Mouse (Mus musculus): Measurements from ENCODE around the gene Gm9887. TPM values are rescaled to one million over a fixed set of nuclear protein-coding genes. Genes with fewer than 3 reads are reported as not detected.
A peak's percentile ranks its signal among the peaks of the same experiment; 100 is the strongest.

Gene Gm9887
- polyA plus RNA-seq (2015; fragmentation: Nextera tagmentation; extraction: Ambion mirVana) = 1.0 and 1.1 TPM in 2 replicates

- H3K4me1 ChIP-seq = peaks cover 31% of the 10 kb centered on the region
- no peaks in the 10 kb centered on the region for H3K9me3 ChIP-seq
- H3K27me3 ChIP-seq = no peaks in the 10 kb centered on the region
- peak within 1 kb of the TSS; percentile 85 for H3K4me2 ChIP-seq (replicated peaks)
- ATAC-seq (replicated peaks) = peak; percentile 93
- peak within 1 kb of the TSS; percentile 93 for H3K27ac ChIP-seq (replicated peaks)
- peak within 1 kb of the TSS; percentile 82 for H3K4me3 ChIP-seq
- peaks cover 2% of the 10 kb centered on the region; the same call in 1 of the 2 replicates for H3K36me3 ChIP-seq
- WGBS = 0% methylated on average over 91 of the region's 121 CpGs
- peak within 1 kb of the TSS; percentile 85 for H3K9ac ChIP-seq (replicated peaks)
Observed at GRCm38 (mm10) chr12:69371854-69372671, at the start of gene Gm9887, which contains the start of gene Arf6. TSS of gene Gm9887 (minus strand) at chr12:69372458. TSS of gene Arf6 (plus strand) at chr12:69372150.

- 84% methylated on average over 3 of the region's 3 CpGs for WGBS
- ATAC-seq (replicated peaks) = no peak
- Histone ChIP-seq H3K4me1 (no peaks in the 10 kb centered on the region), H3K27ac (replicated peaks) (no peak overlapping the region), H3K36me3 (no peaks in the 10 kb centered on the region), H3K27me3 (no peaks in the 10 kb centered on the region), H3K9me3 (no peaks in the 10 kb centered on the region), H3K4me3 (no peak overlapping the region), H3K9ac (replicated peaks) (no peak overlapping the region), H3K4me2 (replicated peaks) (no peak overlapping the region)
Observed at GRCm38 (mm10) chr12:69420716-69421115, 48.5 kb upstream of the Gm9887 start.

- Histone ChIP-seq H3K36me3 (no peaks in the 10 kb centered on the region), H3K4me3 (no peak overlapping the region), H3K4me1 (no peaks in the 10 kb centered on the region), H3K27ac (replicated peaks) (no peak overlapping the region), H3K9ac (replicated peaks) (no peak overlapping the region), H3K27me3 (no peaks in the 10 kb centered on the region), H3K9me3 (no peaks in the 10 kb centered on the region), H3K4me2 (replicated peaks) (no peak overlapping the region)
- WGBS = 89% methylated on average over 4 of the region's 4 CpGs
- no peak for ATAC-seq (replicated peaks)
Observed at GRCm38 (mm10) chr12:69419606-69420005, 47.3 kb upstream of the Gm9887 start.

- Histone ChIP-seq H3K9ac (replicated peaks) (no peak overlapping the region), H3K36me3 (no peaks in the 10 kb centered on the region), H3K27me3 (no peaks in the 10 kb centered on the region), H3K4me1 (no peaks in the 10 kb centered on the region), H3K27ac (replicated peaks) (no peak overlapping the region), H3K9me3 (no peaks in the 10 kb centered on the region), H3K4me3 (no peak overlapping the region), H3K4me2 (replicated peaks) (no peak overlapping the region)
- no peak for ATAC-seq (replicated peaks)
- 86% methylated on average over 14 of the region's 14 CpGs for WGBS
Observed at GRCm38 (mm10) chr12:69419017-69419605, 46.9 kb upstream of the Gm9887 start.

DNA sequence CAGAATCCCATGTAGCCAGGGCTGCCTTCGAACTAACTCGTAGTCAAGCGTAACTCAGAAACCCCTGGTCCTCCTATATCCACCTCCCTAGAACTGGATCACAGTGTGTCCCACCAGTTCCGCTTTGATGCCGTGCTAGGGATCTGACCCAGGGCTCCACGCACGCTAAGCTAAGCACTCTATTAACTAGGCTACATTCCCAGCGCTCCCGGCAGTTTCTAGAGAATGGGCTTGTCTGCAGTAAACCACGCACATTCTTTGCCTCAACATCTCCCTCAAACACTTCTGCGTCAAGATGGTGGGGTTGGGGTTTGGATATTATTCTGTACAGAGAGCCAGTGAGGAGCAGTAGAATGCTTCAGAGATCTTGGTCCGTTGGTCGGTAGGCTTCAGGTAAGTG, 46.3 kb upstream of the Gm9887 start:
- Histone ChIP-seq H3K4me2 (replicated peaks) (no peak overlapping the region), H3K9ac (replicated peaks) (no peak overlapping the region), H3K27me3 (no peaks in the 10 kb centered on the region), H3K36me3 (no peaks in the 10 kb centered on the region), H3K27ac (replicated peaks) (no peak overlapping the region), H3K4me1 (no peaks in the 10 kb centered on the region), H3K9me3 (no peaks in the 10 kb centered on the region), H3K4me3 (no peak overlapping the region)
- ATAC-seq (replicated peaks) = no peak
- 91% methylated on average over 13 of the region's 13 CpGs for WGBS

DNA sequence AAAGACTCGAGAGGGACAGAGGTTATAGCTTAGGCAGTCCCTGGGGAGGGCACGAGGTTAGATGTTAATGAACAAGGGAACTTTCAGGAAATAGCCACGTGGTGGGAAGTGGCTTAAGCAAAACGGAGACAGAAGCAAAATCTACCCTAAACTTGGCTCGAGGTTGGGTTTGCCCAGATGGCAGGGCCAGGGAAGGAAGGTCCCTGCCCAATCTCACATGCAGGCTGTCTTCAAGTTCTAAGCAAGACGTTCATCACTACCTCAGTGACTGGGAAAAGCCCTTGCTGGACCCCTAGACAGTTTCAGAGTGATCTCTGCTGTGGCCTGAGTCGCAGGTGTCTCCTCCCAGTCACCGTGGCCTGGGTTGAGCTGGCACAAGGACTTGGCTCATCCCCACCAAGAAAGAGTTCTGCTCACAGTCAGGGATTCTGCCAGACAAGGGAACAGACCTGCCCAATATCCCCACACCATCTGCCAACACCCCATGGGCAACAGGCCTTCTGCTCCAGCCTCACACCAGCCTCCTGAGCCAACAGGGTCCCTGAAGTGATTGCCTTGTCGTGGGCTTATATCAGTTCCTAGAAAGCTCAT, 45.5 kb upstream of the Gm9887 start:
- Histone ChIP-seq H3K9me3 (no peaks in the 10 kb centered on the region), H3K27me3 (no peaks in the 10 kb centered on the region), H3K4me2 (replicated peaks) (no peak overlapping the region), H3K4me1 (no peaks in the 10 kb centered on the region), H3K9ac (replicated peaks) (no peak overlapping the region), H3K4me3 (no peak overlapping the region), H3K27ac (replicated peaks) (no peak overlapping the region), H3K36me3 (no peaks in the 10 kb centered on the region)
- no peak for ATAC-seq (replicated peaks)
- WGBS = 56% methylated on average over 9 of the region's 9 CpGs

GRCm38 (mm10) chr12:69416793-69417192, 44.5 kb upstream of the Gm9887 start:
- Histone ChIP-seq H3K9ac (replicated peaks) (no peak overlapping the region), H3K4me2 (replicated peaks) (no peak overlapping the region)

DNA sequence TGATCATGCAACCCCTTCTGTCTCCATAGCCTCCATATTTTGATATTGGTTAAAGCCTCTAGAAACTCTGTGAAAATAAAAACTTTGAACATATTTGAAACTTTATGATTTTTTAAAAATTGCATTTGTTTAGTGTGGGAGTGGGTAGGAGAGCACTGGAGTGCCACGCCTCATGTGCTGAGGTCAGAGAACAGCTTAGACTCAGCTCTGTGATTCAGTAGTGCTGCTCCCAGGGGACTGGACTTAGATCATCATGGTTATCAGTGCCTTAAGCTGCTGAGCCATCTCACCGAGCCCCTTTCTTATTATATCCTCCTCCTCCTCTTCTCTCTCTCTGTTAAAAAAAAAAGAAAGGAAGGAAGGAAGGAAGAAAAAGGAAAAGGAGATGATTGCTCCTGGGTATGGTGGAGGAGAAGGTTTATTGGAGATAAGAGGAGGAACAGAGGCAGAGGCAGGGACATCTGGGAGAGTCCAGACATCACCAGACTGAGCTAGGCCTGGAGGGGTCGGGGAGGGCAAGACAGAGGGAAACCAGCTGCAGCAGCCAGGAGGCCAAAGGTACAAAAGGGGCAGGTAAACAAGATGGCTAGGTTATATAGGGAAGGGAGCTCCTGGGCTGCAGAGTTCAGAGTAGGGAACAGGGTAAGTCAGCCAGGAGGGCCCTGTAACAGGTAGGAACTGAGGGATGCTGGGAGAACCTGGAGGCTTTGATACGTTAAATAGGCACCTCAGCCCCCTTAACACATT, 42.7 kb upstream of the Gm9887 start:
- H3K36me3 ChIP-seq = no peaks in the 10 kb centered on the region
- H3K27me3 ChIP-seq = no peaks in the 10 kb centered on the region
- ATAC-seq (replicated peaks) = no peak
- H3K4me1 ChIP-seq = no peaks in the 10 kb centered on the region
- no peak overlapping the region for H3K4me2 ChIP-seq (replicated peaks)
- no peak overlapping the region for H3K9ac ChIP-seq (replicated peaks)
- H3K4me3 ChIP-seq = no peak overlapping the region
- no peaks in the 10 kb centered on the region for H3K9me3 ChIP-seq
- H3K27ac ChIP-seq (replicated peaks) = no peak overlapping the region
- WGBS = 81% methylated on average over 4 of the region's 4 CpGs

More at GRCm38 (mm10) chr12:69416793-69417192, 44.5 kb upstream of the Gm9887 start:
- H3K4me1 ChIP-seq = no peaks in the 10 kb centered on the region
- no peaks in the 10 kb centered on the region for H3K27me3 ChIP-seq
- H3K36me3 ChIP-seq = no peaks in the 10 kb centered on the region
- 79% methylated on average over 7 of the region's 7 CpGs for WGBS
- H3K4me3 ChIP-seq = no peak overlapping the region
- H3K27ac ChIP-seq (replicated peaks) = no peak overlapping the region
- no peaks in the 10 kb centered on the region for H3K9me3 ChIP-seq
- ATAC-seq (replicated peaks) = no peak

- Histone ChIP-seq H3K4me2 (replicated peaks) (no peak overlapping the region), H3K27me3 (no peaks in the 10 kb centered on the region), H3K27ac (replicated peaks) (no peak overlapping the region), H3K36me3 (no peaks in the 10 kb centered on the region), H3K9ac (replicated peaks) (no peak overlapping the region), H3K4me1 (no peaks in the 10 kb centered on the region), H3K4me3 (no peak overlapping the region), H3K9me3 (no peaks in the 10 kb centered on the region)
- WGBS = 78% methylated on average over 3 of the region's 3 CpGs
- ATAC-seq (replicated peaks) = no peak
Observed at GRCm38 (mm10) chr12:69413303-69413702, 41.0 kb upstream of the Gm9887 start.

DNA sequence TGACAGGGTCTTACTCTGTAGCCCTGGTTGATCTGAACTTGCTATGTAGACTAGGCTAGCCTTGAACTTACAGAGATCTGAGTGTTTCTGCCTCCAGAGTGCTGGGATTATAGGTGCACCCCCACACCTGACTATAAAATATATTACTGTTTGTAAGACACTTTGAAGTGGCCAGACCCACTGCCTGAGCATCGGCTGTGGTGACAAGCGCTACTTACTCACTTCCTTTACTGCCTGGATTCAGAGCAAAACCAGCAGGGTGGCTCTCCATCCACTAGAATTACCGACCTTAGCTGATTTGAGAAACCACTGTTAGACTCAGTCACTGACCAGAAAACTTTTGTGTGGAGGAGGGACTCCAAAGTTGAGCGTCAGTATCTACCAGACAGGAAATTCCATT, 39.7 kb upstream of the Gm9887 start:
- Histone ChIP-seq H3K36me3 (no peaks in the 10 kb centered on the region), H3K27me3 (no peaks in the 10 kb centered on the region), H3K4me3 (no peak overlapping the region), H3K4me1 (no peaks in the 10 kb centered on the region), H3K27ac (replicated peaks) (no peak overlapping the region), H3K9ac (replicated peaks) (no peak overlapping the region), H3K4me2 (replicated peaks) (no peak overlapping the region), H3K9me3 (no peaks in the 10 kb centered on the region)
- WGBS = 72% methylated on average over 4 of the region's 4 CpGs
- ATAC-seq (replicated peaks) = no peak

DNA sequence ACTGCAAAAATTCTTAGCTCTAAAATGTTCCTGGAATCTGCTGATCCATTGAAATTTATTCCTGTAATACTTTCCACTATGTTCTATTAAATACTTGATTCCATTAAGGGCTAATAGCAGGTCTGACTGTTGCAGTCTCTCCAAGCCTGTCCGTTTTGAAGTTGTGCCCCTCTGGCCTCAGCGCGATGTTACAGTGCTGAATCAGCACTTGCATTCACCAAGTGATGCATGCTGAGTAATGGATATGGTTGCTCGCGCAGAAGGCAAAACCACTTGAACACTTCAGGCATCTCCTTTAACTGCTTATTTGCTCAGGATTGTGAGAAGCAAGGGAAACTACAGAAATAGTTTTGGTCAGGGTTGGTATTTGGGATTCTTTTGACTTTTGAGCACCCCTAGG, 38.5 kb upstream of the Gm9887 start:
- Histone ChIP-seq H3K9me3 (no peaks in the 10 kb centered on the region), H3K27me3 (no peaks in the 10 kb centered on the region), H3K4me2 (replicated peaks) (no peak overlapping the region), H3K4me3 (no peak overlapping the region), H3K9ac (replicated peaks) (no peak overlapping the region), H3K27ac (replicated peaks) (no peak overlapping the region), H3K36me3 (no peaks in the 10 kb centered on the region), H3K4me1 (no peaks in the 10 kb centered on the region)
- ATAC-seq (replicated peaks) = no peak
- WGBS = 71% methylated on average over 5 of the region's 5 CpGs
